Mouse (Mus musculus) kidney, adult 2 months (tissue): Measurements from ENCODE around the gene Fars2.

Experiments used
- CTCF ChIP-seq: fragments of 200-500 bp; conservative IDR thresholded peaks from 2 replicates; pipeline ENCODE4 v1.5.1; 2011; ENCODE audit warnings: low read depth, mild to moderate bottlenecking, control low read depth, low read length, moderate library complexity, mixed read lengths; ENCODE audit not compliant: insufficient read depth, insufficient read length
- POLR2A ChIP-seq: fragments of 200-500 bp; IDR thresholded peaks from one replicate; pipeline ENCODE4 v1.6.1; 2011; ENCODE audit warnings: low read depth, low read length, control low read depth

- TF ChIP-seq CTCF (no peak), POLR2A (no peak)
These were observed 331.4 kb downstream of the Fars2 start for GRCm38 (mm10) chr13:36448565-36448964.
